Mouse (Mus musculus): Measurements from ENCODE around the gene Rmnd1. TPM values are rescaled to one million over a fixed set of nuclear protein-coding genes. Genes with fewer than 3 reads are reported as not detected.

The Rmnd1 gene
- polyA plus RNA-seq, 1 experiment from 2014 or later = 38.7 TPM

DNA sequence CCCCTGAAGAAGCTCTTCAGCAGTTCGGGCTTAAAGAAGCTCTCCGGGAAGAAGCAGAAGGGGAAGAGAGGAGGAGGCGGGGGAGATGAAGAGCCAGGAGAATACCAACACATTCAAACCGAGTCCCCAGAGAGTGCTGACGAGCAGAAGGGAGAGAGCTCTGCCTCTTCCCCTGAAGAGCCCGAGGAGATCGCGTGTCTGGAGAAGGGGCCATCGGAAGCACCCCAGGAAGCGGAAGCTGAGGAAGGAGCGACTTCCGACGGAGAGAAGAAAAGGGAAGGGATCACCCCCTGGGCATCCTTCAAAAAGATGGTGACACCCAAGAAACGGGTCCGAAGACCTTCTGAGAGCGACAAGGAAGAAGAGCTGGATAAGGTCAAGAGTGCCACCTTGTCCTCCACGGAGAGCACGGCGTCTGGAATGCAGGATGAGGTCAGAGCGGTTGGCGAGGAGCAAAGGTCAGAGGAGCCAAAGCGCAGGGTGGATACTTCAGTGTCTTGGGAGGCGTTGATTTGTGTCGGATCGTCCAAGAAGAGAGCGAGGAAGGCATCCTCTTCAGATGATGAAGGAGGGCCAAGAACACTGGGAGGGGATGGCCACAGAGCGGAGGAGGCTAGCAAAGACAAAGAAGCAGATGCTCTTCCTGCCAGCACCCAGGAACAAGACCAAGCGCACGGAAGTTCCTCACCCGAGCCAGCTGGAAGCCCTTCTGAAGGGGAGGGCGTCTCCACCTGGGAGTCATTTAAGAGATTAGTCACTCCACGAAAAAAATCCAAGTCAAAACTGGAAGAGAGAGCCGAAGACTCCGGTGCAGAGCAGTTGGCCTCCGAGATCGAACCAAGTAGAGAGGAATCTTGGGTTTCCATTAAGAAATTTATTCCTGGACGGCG is 77.6 kb downstream of the Rmnd1 start:
- no peak for DNase-seq (ENCODE audit: low spot score)

Other genes starting within 250 kb of the Rmnd1 start
- 16.0 and 16.4 TPM in 2 replicates for gene Akap12, start 166.0 kb downstream of the Rmnd1 start, polyA plus RNA-seq (2015; fragmentation: Nextera tagmentation; extraction: Ambion mirVana)
- 21.0 and 21.2 TPM in 2 replicates for gene Zbtb2, start 44.3 kb downstream of the Rmnd1 start, polyA plus RNA-seq (2015; fragmentation: Nextera tagmentation; extraction: Ambion mirVana)
- gene Armt1, start 79 bp upstream of the Rmnd1 start, polyA plus RNA-seq (2015; fragmentation: Nextera tagmentation; extraction: Ambion mirVana) = 33.4 and 37.8 TPM in 2 replicates
- gene Ccdc170, start 50.1 kb upstream of the Rmnd1 start, polyA plus RNA-seq (2015; fragmentation: Nextera tagmentation; extraction: Ambion mirVana) = 0.15 and 0.23 TPM in 2 replicates
- gene Esr1, start 179.2 kb upstream of the Rmnd1 start, polyA plus RNA-seq (2015; fragmentation: Nextera tagmentation; extraction: Ambion mirVana) = 0.28 and 0.47 TPM in 2 replicates